Mouse (Mus musculus) heart, postnatal 4 days (tissue): ENCODE data around the gene Med29. TPM values are rescaled to one million over a fixed set of nuclear protein-coding genes. Genes with fewer than 3 reads are reported as not detected.

ENCODE experiments used
- DNase-seq: peaks from one replicate; pipeline ENCODE4 v3.0.0; 2021
- total RNA-seq, 2 experiments: library from RNA; stranded (reverse); gene quantifications; 2 replicates each; pipeline ENCODE4 v1.2.3; 2021

Gene Med29
- 10 to 100 TPM; 22.9 to 24.5 TPM for total RNA-seq

GRCm38 (mm10) chr7:28392429-28393271, at the start of gene Med29, which contains the start of gene Paf1:
TSS of gene Med29 (minus strand) at chr7:28392708.
TSS of gene Paf1 (plus strand) at chr7:28392951.
- peak; percentile 96 for DNase-seq

- DNase-seq: no peak
These were observed 49.4 kb upstream of the Med29 start for GRCm38 (mm10) chr7:28441776-28442485.

DNA sequence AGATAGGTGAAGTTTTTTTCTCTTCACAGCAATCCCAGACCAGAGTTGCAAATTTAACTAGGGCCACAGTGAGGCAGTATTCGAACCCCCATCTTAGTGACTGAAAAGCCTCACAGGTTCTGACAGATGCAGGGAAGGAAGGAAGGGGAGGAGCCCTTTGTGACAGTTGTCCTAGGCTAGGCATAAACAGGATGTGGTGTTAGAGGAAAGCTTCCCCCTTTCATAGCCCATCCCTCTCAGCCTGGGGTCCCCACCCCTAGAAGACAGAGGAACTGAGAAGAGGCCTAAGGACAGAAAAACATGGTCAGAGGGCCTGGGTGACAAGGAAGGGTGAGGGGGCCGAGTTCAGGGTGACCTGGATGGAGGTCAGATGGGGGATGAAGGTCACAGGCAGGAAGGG, 48.2 kb upstream of the Med29 start:
- DNase-seq: no peak

DNA sequence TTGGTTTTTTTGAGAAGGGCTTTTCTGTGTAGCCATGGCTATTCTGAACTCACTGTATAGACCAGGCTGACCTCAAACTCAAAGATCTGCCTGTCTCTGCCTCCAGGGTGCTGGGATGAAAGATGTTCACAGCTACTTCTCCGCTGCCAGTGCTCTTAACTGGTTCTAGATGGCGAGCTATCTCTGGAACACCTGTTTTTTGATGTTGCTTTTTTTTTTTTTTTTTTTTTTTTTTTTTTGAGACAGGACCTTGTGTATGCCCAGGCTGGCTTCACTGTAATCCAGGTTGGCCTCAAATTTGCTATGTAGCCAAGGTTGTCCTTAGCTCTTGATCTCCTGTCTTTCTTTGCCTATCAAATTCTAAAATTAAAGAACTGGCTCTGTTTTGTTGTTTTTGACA, 46.3 kb upstream of the Med29 start:
- no peak for DNase-seq

- no peak for DNase-seq
These were observed 45.5 kb upstream of the Med29 start for GRCm38 (mm10) chr7:28437964-28438363.

- peak; percentile 86 for DNase-seq
These were observed 44.5 kb upstream of the Med29 start, which contains the start of gene Gmfg for GRCm38 (mm10) chr7:28436932-28437570. TSS of gene Gmfg (plus strand) at chr7:28437447.

GRCm38 (mm10) chr7:28436271-28436904, 43.9 kb upstream of the Med29 start:
- DNase-seq: peak; percentile 100

- DNase-seq: peak; percentile 45
These were observed 43.3 kb upstream of the Med29 start for GRCm38 (mm10) chr7:28435660-28436259.

DNA sequence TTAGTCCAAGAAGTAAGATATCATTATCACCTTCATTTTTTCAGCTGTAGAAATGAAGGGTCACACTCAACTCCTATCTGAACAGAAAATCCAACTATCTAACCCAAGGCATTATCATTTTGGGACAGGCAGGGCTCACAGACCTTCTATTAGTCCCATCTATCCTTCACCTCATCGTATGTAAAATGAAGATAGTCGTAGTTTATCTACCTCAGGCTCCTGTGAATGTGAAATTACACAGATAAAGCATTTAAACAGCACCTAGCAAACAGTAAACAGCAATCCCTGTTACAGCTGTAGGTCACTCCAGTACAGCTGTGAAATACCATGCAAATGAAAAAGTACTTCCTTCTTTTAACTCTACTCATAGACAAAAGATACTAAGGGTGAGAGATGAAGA, 39.7 kb upstream of the Med29 start:
- no peak for DNase-seq

DNA sequence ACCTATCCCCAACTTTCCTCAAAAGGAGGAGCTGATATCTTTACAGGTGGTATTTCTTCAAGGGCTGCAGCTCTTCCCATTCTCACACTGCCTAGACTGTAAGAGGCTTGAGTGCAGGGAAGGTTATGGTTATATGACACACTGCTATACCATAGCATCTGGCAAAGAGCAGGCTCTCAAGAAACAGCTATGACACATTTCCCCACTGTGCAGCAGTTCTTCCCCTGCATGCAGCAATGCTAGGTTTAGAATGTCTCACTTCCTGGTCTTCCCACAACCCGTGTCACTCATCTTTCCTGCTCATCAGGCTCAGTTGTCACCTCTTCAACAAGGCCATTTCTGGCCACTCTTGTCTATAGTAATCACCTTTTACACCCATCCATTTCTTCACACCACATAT, 38.0 kb upstream of the Med29 start:
- DNase-seq: no peak

DNA sequence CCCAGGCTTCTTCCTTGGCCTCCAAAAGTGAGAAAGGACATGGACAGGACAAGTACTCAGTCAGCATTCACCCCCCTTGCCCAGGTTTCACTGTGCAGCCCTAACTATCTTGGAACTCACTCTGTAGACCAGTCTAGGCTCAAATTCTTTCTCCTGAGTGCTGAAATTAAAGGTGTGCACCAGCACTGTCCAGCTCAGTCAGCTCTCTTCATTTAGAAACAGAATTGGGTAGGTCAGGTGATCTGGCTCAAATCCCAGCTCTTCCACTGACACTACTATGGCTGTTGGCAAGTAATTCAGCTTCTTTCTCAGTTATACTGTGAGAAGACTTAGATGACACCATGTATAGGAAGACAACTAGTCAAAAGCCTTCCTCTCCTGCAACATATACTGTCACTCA, 35.2 kb upstream of the Med29 start:
- DNase-seq: peak; percentile 34

DNA sequence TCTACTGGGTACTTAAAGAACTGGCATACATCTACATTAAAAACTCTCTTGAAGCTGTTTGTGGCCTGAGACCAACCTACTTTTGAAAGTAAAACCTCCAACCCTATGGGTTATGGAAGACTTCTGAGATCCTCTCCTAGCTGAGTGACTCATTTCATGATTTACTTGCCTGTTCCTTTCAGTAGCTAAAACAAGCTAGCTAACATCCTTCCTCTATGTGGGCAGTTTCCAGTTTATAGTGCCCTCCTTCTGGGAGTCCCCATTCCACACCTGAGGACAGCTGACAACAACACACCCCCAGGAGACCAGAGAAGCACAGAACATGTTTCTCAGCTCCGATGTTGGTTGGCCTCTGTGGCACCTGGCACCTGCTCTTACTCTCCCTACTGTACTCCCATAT, 30.5 kb upstream of the Med29 start:
- DNase-seq: no peak

GRCm38 (mm10) chr7:28419416-28419815, 26.9 kb upstream of the Med29 start:
- no peak for DNase-seq

DNA sequence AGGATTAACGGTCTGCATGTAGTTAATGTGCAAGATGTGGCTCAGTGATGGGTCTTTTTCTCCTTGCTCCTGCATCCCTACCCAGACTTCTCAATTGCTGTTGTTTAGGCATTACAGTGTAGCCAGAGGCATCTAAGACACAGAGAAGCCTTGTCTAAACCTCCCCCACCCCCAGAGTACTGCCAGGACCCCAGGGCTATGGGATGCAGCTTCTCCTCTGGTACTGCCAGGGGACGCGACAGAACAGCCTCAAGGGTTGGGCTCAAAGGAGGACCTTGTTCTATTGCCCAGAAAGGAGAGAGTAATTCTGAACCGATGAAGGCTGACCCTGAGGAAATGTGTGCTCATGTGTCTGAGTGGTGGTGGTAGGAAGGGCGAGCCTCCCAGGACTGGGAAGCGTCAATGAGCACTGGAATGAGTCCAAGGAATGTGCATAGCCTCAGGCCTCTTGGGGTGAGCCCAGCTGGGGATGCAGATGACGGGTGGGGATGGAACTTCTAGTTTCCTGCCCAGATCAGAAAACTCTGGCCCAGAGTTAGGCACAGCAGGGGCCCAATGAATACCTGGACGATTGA, 25.7 kb upstream of the Med29 start:
- peak; percentile 73 for DNase-seq

DNA sequence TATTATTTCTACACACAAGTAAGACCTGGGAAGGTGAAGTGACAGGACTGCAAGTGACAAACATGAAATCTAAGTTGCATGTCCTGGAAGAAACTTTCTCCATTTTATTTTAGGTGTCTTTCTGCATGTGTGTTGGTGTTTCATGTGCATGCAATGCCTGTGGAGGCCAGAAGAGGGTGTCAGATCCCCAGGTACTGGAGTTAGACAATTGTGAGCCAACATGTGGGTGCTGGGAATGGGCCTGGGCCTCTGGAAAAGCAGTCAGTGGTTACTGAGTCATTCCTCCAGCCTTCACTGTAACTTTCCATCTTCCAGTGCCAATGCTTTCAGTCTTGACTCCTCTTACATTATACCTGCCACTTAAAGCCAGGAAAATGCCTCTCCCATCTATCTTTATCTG, 24.9 kb upstream of the Med29 start:
- no peak for DNase-seq

DNA sequence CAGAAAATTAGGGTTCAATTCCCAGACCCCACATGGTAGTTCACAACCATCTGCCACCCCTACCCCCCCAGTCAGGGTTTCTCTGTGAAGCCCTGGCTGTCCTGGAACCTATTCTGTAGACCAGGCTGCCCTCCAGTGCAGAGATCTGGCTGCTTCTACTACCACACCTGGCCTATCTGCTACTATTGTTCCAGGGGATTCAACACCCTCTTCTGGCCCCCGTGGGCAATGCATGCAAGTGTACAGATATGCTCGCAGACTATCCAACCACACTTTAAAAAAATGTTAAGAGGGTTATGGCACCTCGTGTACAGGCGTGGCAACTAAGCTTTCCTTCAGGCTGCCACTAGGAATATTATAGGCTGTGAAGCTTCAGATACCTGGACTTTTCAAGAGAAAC, 20.3 kb upstream of the Med29 start:
- DNase-seq: no peak

DNA sequence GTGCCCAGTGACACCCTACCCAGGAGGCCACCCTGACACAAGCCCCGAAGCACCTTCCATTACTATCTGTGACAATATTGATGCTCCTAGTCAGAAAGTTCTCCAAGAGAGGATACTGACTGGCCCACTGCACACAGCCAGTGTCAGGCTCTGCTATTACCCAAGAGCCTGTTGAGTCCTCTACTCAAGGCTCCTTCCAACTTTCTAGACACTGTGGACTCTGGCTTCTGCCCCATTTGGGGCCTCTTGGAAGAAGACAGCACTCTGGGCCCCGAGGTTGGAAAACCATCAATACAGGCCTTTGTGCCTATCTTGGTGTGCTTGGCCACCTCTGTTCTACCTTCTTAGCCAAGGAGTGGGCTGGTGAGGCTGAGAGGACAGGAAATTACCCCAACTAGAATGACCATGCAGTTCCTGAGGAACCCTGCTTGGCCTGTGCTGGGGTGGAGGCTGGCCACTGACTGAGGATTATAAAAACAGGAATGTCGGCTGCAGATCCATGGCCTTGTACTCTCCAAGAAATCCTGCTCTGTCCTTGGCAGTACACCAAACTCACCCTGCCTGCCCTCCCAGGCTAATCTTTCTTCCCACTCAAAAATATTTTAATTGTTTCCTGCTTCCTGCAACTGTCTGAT, 18.4 kb upstream of the Med29 start:
- DNase-seq: peak; percentile 73

GRCm38 (mm10) chr7:28401942-28402341, 9.4 kb upstream of the Med29 start:
- DNase-seq: no peak

DNA sequence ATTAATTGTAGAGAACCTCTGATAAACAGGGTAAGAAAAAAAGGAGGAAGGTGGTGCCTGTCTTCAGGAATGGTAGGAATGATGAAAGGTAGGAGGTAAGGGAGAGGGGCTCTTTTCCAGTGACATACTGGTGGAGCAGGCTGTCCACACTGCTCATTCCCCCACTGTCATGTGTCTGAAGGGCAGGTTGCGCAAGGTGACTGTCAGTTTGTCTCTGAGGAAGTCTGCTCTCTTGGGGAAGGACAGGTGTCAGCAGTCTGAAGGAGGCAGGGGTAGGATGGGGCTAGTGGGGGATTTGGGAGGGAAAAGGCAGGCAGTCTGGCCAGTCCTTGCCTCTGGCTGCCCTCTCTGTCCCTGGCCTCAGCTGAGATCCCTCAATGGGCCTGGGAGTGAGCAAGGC, 8.5 kb upstream of the Med29 start:
- no peak for DNase-seq

GRCm38 (mm10) chr7:28398696-28399340, 6.3 kb upstream of the Med29 start:
- DNase-seq: no peak

- DNase-seq: peak; percentile 58
These were observed 5.5 kb upstream of the Med29 start for GRCm38 (mm10) chr7:28398000-28398399.
